Mouse (Mus musculus): Measurements from ENCODE around the gene Gsap. TPM values are rescaled to one million over a fixed set of nuclear protein-coding genes. Genes with fewer than 3 reads are reported as not detected.
"Not testable (repeated sequence)": the region's sequence is repeated elsewhere in the genome, so short reads cannot be mapped to it uniquely, and the experiment has no call there.

Gsap gene
- polyA plus RNA-seq, 1 experiment from 2014 or later: 14.6 TPM

DNA sequence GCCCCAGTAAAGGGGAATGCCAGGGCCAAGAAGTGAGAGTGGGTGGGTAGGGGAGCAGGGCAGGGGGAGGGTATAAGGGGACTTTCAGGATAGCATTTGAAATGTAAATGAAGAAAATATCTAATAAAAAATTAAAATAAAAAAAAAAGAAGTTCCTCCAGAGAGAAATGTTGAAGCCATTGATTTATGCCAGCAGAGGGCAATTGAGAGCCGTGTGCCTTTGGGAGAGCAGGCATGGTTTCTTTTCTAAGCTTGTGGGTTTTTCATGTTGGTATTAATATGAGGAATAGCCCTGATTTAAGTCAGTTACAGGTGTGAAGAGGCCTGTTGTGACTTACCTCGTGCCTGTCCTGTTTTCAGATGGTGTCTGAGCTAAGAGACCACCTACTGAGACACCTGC, 91.6 kb downstream of the Gsap start:
- 55% methylated on average over 2 of the region's 2 CpGs for WGBS
- not testable (repeated sequence) for H3K9me3 ChIP-seq (ENCODE audit: control insufficient read depth, low read length); H3K36me3 ChIP-seq (ENCODE audit: control insufficient read depth, insufficient read depth, low read length); H3K4me3 ChIP-seq (ENCODE audit: low read length); H3K27me3 ChIP-seq (replicated peaks; ENCODE audit: control insufficient read depth, insufficient read depth, low read length); H3K9ac ChIP-seq (ENCODE audit: low read depth, low read length); ATAC-seq; H3K4me2 ChIP-seq (ENCODE audit: low read length); H3K27ac ChIP-seq (ENCODE audit: low read depth, low read length); H3K4me1 ChIP-seq (ENCODE audit: control insufficient read depth, insufficient read depth, low read depth, low read length)

DNA sequence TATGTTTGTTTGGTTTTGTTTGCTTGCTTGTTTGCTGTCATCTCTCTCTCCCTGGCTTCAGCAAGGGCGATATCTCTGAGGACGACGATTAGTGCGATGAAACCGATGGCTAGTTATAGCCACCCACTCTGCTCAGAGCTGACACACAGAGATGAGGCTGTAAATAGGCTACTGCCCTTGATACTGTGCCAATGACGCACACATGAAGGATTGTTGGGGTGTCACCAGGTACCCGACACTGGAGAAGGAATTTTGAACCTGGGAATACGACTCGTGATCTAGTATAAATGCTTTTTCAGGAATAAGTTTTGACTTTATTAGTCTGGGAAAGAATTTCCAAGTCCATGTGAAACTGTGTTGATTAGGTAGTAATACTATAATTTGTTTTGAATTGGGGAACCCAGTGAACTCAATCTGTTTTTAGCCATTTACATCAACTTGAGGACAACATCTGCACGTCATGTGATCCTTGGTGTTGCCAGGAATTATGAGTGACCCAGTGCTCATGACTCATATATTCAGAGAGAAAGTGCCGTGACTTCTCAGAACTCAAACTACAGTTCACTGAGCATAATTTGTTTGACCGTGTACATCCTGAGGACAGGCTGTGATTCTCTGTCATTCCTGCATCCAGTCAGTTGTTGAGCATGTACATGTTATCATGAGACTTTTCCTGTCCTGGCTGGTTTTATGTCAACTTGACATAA, 97.5 kb downstream of the Gsap start:
- WGBS: 93% methylated on average over 12 of the region's 12 CpGs
- H3K9me3 ChIP-seq (ENCODE audit: control insufficient read depth, low read length): no peaks in the 10 kb centered on the region
- ATAC-seq: no peak
- H3K27ac ChIP-seq (ENCODE audit: low read depth, low read length): no peak overlapping the region
- H3K36me3 ChIP-seq (ENCODE audit: control insufficient read depth, insufficient read depth, low read length): no peaks in the 10 kb centered on the region
- H3K9ac ChIP-seq (ENCODE audit: low read depth, low read length): no peak overlapping the region
- no peaks in the 10 kb centered on the region for H3K4me1 ChIP-seq (ENCODE audit: control insufficient read depth, insufficient read depth, low read depth, low read length)
- H3K27me3 ChIP-seq (replicated peaks; ENCODE audit: control insufficient read depth, insufficient read depth, low read length): no peaks in the 10 kb centered on the region
- H3K4me3 ChIP-seq (ENCODE audit: low read length): no peak overlapping the region
- no peak overlapping the region for H3K4me2 ChIP-seq (ENCODE audit: low read length)

DNA sequence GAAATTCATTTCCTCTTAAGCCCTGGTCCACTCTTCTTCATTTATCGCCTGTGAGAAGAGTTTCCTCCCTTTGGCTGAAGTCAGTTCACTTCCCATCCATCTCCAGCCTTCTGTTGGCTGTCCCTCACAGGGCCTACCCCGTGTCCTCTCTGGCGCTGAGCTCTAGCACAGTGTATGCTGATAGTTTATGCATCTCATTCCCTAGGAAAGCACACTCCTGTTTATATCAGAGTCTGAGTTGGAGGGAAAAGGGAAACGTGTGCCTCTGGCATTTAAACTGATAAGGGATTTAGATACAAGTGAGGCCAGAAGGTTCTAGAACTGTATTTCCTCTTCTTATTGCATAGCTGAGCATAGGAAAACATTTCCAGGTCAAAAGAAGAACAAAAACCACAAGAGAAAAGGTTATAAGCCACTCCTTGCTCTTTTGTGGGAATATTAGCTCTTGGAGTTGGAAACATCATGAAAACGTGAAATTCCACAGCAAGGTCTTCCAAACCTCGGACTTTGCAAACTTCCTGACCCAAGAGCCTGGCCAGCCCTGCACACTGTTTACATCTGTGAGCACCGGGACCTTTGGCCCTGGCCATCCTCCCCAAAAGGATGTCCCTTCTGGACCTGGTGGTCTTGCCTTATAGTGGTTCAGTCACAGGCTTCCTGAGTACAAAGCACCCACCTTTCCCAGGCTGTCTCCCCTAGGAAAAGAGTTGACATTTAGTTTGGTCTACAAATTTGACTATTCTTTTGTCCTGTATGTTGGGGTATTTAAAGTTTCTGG, 102.8 kb downstream of the Gsap start:
- Histone ChIP-seq H3K4me2 (ENCODE audit: low read length) (no peak overlapping the region), H3K27ac (ENCODE audit: low read depth, low read length) (no peak overlapping the region), H3K36me3 (ENCODE audit: control insufficient read depth, insufficient read depth, low read length) (no peaks in the 10 kb centered on the region), H3K27me3 (replicated peaks; ENCODE audit: control insufficient read depth, insufficient read depth, low read length) (no peaks in the 10 kb centered on the region), H3K4me1 (ENCODE audit: control insufficient read depth, insufficient read depth, low read depth, low read length) (no peaks in the 10 kb centered on the region), H3K9ac (ENCODE audit: low read depth, low read length) (no peak overlapping the region), H3K4me3 (ENCODE audit: low read length) (no peak overlapping the region), H3K9me3 (ENCODE audit: control insufficient read depth, low read length) (no peaks in the 10 kb centered on the region)
- WGBS: 78% methylated on average over 7 of the region's 7 CpGs
- ATAC-seq: no peak

DNA sequence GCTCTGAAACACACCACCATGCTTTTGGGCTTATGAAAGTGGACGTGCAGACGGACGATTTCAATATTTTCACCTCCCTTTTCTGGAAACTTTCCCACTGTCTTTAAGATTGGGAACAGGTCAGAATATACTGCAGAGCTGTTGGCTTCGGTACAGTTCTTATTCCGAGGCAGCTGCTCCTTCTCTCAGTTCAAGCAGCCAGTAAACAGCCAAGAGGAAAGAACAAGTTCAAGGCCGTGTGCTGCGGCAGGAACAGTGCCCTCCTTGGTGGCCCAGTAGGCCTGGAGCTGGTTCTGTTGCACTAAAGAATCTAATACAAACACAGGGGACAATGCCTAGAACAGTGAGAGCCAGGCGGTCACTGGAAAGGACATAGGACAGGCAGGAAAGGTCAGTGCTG, 104.5 kb downstream of the Gsap start:
- Histone ChIP-seq H3K4me3 (ENCODE audit: low read length) (no peak overlapping the region), H3K27me3 (replicated peaks; ENCODE audit: control insufficient read depth, insufficient read depth, low read length) (no peaks in the 10 kb centered on the region), H3K27ac (ENCODE audit: low read depth, low read length) (no peak overlapping the region), H3K36me3 (ENCODE audit: control insufficient read depth, insufficient read depth, low read length) (no peaks in the 10 kb centered on the region), H3K4me2 (ENCODE audit: low read length) (no peak overlapping the region), H3K9ac (ENCODE audit: low read depth, low read length) (no peak overlapping the region), H3K9me3 (ENCODE audit: control insufficient read depth, low read length) (no peaks in the 10 kb centered on the region), H3K4me1 (ENCODE audit: control insufficient read depth, insufficient read depth, low read depth, low read length) (no peaks in the 10 kb centered on the region)
- WGBS: 92% methylated on average over 8 of the region's 8 CpGs
- ATAC-seq: no peak

DNA sequence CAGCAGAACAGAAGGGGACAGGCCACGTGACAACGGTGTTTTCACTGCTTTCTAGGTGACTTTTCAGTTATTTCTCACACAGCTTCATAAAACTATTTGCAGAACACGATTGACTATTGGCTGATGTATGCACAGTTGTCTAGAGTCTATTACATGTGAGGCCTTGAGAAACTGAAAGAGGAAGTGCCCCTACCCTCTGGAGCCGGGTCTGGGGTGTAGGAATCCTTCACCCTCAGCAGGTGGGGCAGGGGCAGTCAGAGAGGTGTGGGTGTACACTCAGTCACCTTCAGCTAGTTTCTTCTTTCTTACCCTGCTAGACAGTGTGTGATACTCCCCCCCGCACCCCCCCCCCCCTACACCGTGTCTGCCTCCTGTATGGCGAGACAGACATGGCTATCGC, 109.6 kb downstream of the Gsap start:
- Histone ChIP-seq H3K36me3 (ENCODE audit: control insufficient read depth, insufficient read depth, low read length) (no peaks in the 10 kb centered on the region), H3K9me3 (ENCODE audit: control insufficient read depth, low read length) (no peaks in the 10 kb centered on the region), H3K9ac (ENCODE audit: low read depth, low read length) (no peak overlapping the region), H3K4me2 (ENCODE audit: low read length) (no peak overlapping the region), H3K27me3 (replicated peaks; ENCODE audit: control insufficient read depth, insufficient read depth, low read length) (no peaks in the 10 kb centered on the region), H3K4me3 (ENCODE audit: low read length) (no peak overlapping the region), H3K27ac (ENCODE audit: low read depth, low read length) (no peak overlapping the region), H3K4me1 (ENCODE audit: control insufficient read depth, insufficient read depth, low read depth, low read length) (no peaks in the 10 kb centered on the region)
- WGBS: 87% methylated on average over 8 of the region's 8 CpGs
- ATAC-seq: no peak

DNA sequence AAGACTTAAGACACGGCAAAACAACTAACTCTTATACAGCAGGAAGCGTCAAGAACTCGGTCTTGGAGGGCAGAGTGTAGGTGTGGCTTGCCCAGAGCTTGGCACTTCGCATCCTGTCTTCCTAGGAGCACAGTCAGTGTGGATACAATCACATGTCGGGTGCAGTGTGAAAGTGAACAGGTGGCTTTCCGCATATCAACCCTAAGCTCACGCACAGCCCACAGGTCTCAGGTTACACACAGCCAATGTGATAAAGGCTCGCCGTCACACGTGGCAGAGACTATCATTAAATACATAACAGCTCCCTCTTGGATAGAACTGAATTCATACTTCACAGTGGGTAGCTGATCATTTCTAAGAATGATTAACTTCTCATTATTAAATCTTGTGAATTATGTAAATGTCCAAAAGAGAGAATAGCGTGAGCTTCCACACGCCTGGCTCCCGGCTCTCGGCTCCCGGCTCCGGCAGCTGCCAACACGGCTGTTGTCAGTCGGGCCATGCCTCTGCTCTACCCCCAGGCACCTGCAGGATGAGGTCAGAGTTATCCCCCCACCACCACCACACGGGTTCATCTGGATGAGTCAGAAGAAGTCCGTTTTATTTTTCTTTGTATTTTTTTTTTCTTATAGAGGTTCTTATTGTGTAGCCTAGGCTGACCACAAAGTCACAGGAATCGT, 113.2 kb downstream of the Gsap start:
- H3K27ac ChIP-seq (ENCODE audit: low read depth, low read length): no peak overlapping the region
- WGBS: 68% methylated on average over 21 of the region's 21 CpGs
- H3K9ac ChIP-seq (ENCODE audit: low read depth, low read length): no peak overlapping the region
- H3K4me2 ChIP-seq (ENCODE audit: low read length): peak overlapping the region; percentile 33
- H3K27me3 ChIP-seq (replicated peaks; ENCODE audit: control insufficient read depth, insufficient read depth, low read length): no peaks in the 10 kb centered on the region
- ATAC-seq: peak; percentile 73; the same call in 1 of the 2 replicates
- no peaks in the 10 kb centered on the region for H3K36me3 ChIP-seq (ENCODE audit: control insufficient read depth, insufficient read depth, low read length)
- H3K4me3 ChIP-seq (ENCODE audit: low read length): no peak overlapping the region
- no peaks in the 10 kb centered on the region for H3K9me3 ChIP-seq (ENCODE audit: control insufficient read depth, low read length)
- no peaks in the 10 kb centered on the region for H3K4me1 ChIP-seq (ENCODE audit: control insufficient read depth, insufficient read depth, low read depth, low read length)

DNA sequence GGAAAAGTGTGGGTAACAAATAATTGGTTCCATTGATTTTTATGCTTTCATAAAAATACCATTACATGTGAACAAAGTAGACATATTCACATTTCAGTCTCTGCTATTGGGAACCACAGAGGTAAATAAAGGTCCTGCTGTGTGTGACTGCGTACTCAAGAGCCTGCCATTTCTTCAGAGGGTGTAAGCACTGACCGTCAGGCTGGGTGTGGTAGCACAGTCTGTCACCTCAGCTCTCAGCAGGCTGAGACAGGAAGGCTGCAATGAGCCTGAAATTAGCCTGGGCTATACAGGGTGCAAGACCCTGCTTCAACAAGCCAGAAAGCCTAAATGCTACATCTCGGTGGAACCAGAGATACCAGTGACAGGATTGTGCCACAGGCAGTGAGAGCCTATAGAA, 114.0 kb downstream of the Gsap start:
- Histone ChIP-seq H3K4me2 (ENCODE audit: low read length) (no peak overlapping the region), H3K36me3 (ENCODE audit: control insufficient read depth, insufficient read depth, low read length) (no peaks in the 10 kb centered on the region), H3K9me3 (ENCODE audit: control insufficient read depth, low read length) (no peaks in the 10 kb centered on the region), H3K9ac (ENCODE audit: low read depth, low read length) (no peak overlapping the region), H3K4me3 (ENCODE audit: low read length) (no peak overlapping the region), H3K27ac (ENCODE audit: low read depth, low read length) (no peak overlapping the region), H3K27me3 (replicated peaks; ENCODE audit: control insufficient read depth, insufficient read depth, low read length) (no peaks in the 10 kb centered on the region), H3K4me1 (ENCODE audit: control insufficient read depth, insufficient read depth, low read depth, low read length) (no peaks in the 10 kb centered on the region)
- WGBS: 93% methylated on average over 3 of the region's 3 CpGs
- no peak for ATAC-seq

DNA sequence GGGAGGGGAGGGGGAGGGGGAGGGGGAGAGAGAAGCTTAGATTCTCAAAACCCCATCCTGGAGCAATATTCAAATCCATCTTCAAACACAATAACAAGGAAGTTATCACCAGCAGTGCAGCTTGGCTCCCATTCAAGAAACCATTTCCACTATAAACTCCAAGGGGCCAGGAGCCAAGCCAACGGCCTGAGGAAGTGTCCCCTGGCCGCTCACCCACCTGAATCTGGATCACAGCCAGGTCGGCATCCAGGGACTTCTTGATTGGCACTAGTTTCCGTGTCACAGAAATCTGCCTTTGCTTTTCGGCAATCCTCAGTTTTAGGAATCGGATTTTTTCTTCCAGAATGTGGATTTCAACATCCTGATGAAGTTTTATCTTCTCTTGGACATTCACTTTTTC, 115.0 kb downstream of the Gsap start:
- no peak overlapping the region for H3K4me2 ChIP-seq (ENCODE audit: low read length)
- no peak for ATAC-seq
- H3K4me3 ChIP-seq (ENCODE audit: low read length): no peak overlapping the region
- 56% methylated on average over 6 of the region's 6 CpGs for WGBS
- no peaks in the 10 kb centered on the region for H3K9me3 ChIP-seq (ENCODE audit: control insufficient read depth, low read length)
- no peak overlapping the region for H3K9ac ChIP-seq (ENCODE audit: low read depth, low read length)
- H3K36me3 ChIP-seq (ENCODE audit: control insufficient read depth, insufficient read depth, low read length): no peaks in the 10 kb centered on the region
- H3K4me1 ChIP-seq (ENCODE audit: control insufficient read depth, insufficient read depth, low read depth, low read length): no peaks in the 10 kb centered on the region
- H3K27me3 ChIP-seq (replicated peaks; ENCODE audit: control insufficient read depth, insufficient read depth, low read length): no peaks in the 10 kb centered on the region
- no peak overlapping the region for H3K27ac ChIP-seq (ENCODE audit: low read depth, low read length)

DNA sequence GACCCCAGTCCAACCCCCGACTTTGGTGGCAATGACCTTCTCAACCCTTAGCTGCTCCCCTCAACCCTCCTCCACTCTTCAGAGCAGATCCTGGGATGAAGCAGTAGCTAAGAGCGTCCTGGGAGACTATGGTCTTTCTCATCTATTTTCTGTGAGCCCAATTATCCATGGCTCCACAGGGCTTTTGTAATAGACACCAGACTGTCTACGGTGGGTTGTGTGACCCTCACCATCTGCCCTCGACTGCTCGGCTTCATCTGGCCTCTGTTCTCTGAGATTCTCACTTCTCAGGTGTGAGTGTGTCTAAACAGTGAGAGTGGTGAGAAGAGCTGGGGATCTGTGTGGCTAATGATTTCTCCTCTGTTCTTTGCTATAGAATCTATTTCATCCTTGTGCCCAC, 121.1 kb downstream of the Gsap start:
- H3K4me3 ChIP-seq (ENCODE audit: low read length): no peak overlapping the region
- 66% methylated on average over 5 of the region's 5 CpGs for WGBS
- H3K27me3 ChIP-seq (replicated peaks; ENCODE audit: control insufficient read depth, insufficient read depth, low read length): no peaks in the 10 kb centered on the region
- no peaks in the 10 kb centered on the region for H3K36me3 ChIP-seq (ENCODE audit: control insufficient read depth, insufficient read depth, low read length)
- no peaks in the 10 kb centered on the region for H3K4me1 ChIP-seq (ENCODE audit: control insufficient read depth, insufficient read depth, low read depth, low read length)
- no peaks in the 10 kb centered on the region for H3K9me3 ChIP-seq (ENCODE audit: control insufficient read depth, low read length)
- H3K27ac ChIP-seq (ENCODE audit: low read depth, low read length): no peak overlapping the region
- ATAC-seq: no peak
- H3K9ac ChIP-seq (ENCODE audit: low read depth, low read length): no peak overlapping the region
- H3K4me2 ChIP-seq (ENCODE audit: low read length): no peak overlapping the region
